10 mouse cellular contexts compared by ENCODE assay signal in the genomic region with DNA sequence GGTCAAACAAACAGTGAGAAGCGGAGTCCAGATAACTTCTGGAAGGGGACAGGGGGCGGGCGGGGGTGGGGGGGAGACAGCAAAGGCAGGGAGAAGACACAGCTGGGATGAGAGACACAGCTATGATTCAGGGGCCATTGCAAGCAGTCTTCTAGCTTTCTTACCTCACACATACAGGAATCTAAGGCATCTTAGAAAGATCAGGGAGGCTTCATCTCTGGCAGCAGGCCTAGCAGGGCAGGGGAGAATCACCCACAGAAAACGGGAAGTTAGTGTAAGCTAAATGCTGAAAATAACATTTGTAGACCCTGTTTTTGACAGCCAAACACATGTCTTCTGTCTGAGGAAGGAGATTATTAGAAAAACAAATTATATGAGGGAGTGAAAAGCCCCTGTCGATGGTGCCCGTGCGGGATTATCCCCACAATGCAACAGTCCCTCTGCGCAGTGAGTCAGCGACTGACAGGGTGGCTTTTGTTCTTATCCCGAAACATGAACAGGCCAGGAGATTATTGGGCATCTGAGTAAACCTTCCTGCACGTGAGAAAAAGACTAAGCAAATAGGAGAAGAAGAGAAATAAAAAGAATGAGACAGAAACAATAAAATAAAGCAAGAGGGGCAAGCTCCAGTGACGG.
DNase-seq lines count a peak whose midpoint lies in the region; ATAC-seq lines count a peak whose summit lies in the region.
"Had no signal": no experiment of that assay in that cellular context is flagged by ENCODE, and none has a peak within 500 bp of the region (broad histone marks: within the 10 kb centered on the region; RNA-seq: fewer than 3 reads in every experiment).

No protein-coding gene starts in this region.

- no peaks in the 10 kb centered on the region for H3K9me3 ChIP-seq in kidney, embryonic 16.5 days (ENCODE audit: low read length)
- no peaks in the 10 kb centered on the region for H3K9me3 ChIP-seq in embryonic facial prominence, embryonic 11.5 days (replicated peaks; ENCODE audit: control insufficient read depth, low read length)
- H3K9me3 ChIP-seq: neural tube, embryonic 15.5 days had no signal

- H3K9ac ChIP-seq in kidney, embryonic 16.5 days (replicated peaks; ENCODE audit: low read length): no peak overlapping the region
- H3K9ac ChIP-seq in embryonic facial prominence, embryonic 11.5 days (replicated peaks; ENCODE audit: low read length): no peak overlapping the region
- H3K9ac ChIP-seq: neural tube, embryonic 15.5 days had no signal

- H3K27ac ChIP-seq in kidney, embryonic 16.5 days (ENCODE audit: low read length): peak overlapping the region; percentile 77
- peak overlapping the region; percentile 28; the same call in 1 of the 2 replicates for H3K27ac ChIP-seq in embryonic facial prominence, embryonic 11.5 days (replicated peaks; ENCODE audit: low read depth, low read length)
- H3K27ac ChIP-seq: neural tube, embryonic 15.5 days had no signal

- DNase-seq in kidney, postnatal 36 days: no peak
- DNase-seq in NIH3T3 (ENCODE audit: low read depth): peak; percentile 32
- DNase-seq in embryonic facial prominence, embryonic 11.5 days (ENCODE audit: low spot score): no peak
- DNase-seq in yolk sac, embryonic 10.5 days (ENCODE audit: low spot score): no peak
- DNase-seq: adrenal gland, adult 8-10 months; right cerebral cortex, postnatal 25 days had no signal

- ATAC-seq in kidney, embryonic 16.5 days (ENCODE audit: low FRiP score, low TSS enrichment): peak; percentile 44
- ATAC-seq in embryonic facial prominence, embryonic 11.5 days (replicated peaks; ENCODE audit: insufficient number of reproducible peaks, low FRiP score, low TSS enrichment, low read depth): no peak
- peak; percentile 56 for ATAC-seq in megakaryocyte progenitor cell, adult 5-6 weeks (replicated peaks; ENCODE audit: poor library complexity)
- ATAC-seq in monocyte, adult 5-6 weeks (replicated peaks; ENCODE audit: insufficient number of reproducible peaks, low FRiP score, low TSS enrichment, poor library complexity, severe bottlenecking): no peak

- no peak overlapping the region for H3K4me3 ChIP-seq in kidney, embryonic 16.5 days (ENCODE audit: low read length)
- no peak overlapping the region for H3K4me3 ChIP-seq in embryonic facial prominence, embryonic 11.5 days (ENCODE audit: low read depth, low read length)
- H3K4me3 ChIP-seq: neural tube, embryonic 15.5 days had no signal

- no peak overlapping the region for H3K4me2 ChIP-seq in kidney, embryonic 16.5 days (replicated peaks; ENCODE audit: low read depth, low read length)
- no peak overlapping the region for H3K4me2 ChIP-seq in embryonic facial prominence, embryonic 11.5 days (ENCODE audit: low read depth, low read length)
- H3K4me2 ChIP-seq: neural tube, embryonic 15.5 days had no signal

- 59% methylated on average over 12 of the region's 12 CpGs for WGBS in kidney, embryonic 16.5 days
- WGBS in embryonic facial prominence, embryonic 11.5 days: 60% methylated on average over 12 of the region's 12 CpGs

- peaks cover 3% of the 10 kb centered on the region; the same call in 1 of the 2 replicates for H3K36me3 ChIP-seq in kidney, embryonic 16.5 days (ENCODE audit: insufficient read depth, low read length)
- H3K36me3 ChIP-seq in embryonic facial prominence, embryonic 11.5 days (replicated peaks; ENCODE audit: control insufficient read depth, insufficient read depth, low read depth, low read length): no peaks in the 10 kb centered on the region

- peaks cover 32% of the 10 kb centered on the region for H3K4me1 ChIP-seq in kidney, embryonic 16.5 days (ENCODE audit: insufficient read depth, low read length)
- H3K4me1 ChIP-seq in embryonic facial prominence, embryonic 11.5 days (ENCODE audit: control insufficient read depth, insufficient read depth, low read length): peaks cover 4% of the 10 kb centered on the region

- no peaks in the 10 kb centered on the region for H3K27me3 ChIP-seq in kidney, embryonic 16.5 days (ENCODE audit: insufficient read depth, low read length)
- H3K27me3 ChIP-seq in embryonic facial prominence, embryonic 11.5 days (ENCODE audit: control insufficient read depth, insufficient read depth, low read length): no peaks in the 10 kb centered on the region
- H3K27me3 ChIP-seq: neural tube, embryonic 15.5 days had no signal

Comparison
In these comparisons a context has a peak if more than half of its experiments do, and no peak if none do; other contexts are left out.
1. ATAC-seq: peak in kidney, embryonic 16.5 days (single experiment) and megakaryocyte progenitor cell, adult 5-6 weeks (single experiment); none in embryonic facial prominence, embryonic 11.5 days (single experiment) and monocyte, adult 5-6 weeks (single experiment).